Mouse (Mus musculus): ENCODE results near the gene Ccdc92. TPM values are rescaled to one million over a fixed set of nuclear protein-coding genes. Genes with fewer than 3 reads are reported as not detected.

The Ccdc92 gene
- polyA plus RNA-seq, 1 experiment = 105 TPM

GRCm38 (mm10) chr5:124891921-124892370 is 29.7 kb upstream of the Ccdc92 start:
- Histone ChIP-seq H3K36me3 (replicated peaks; ENCODE audit: low read length) (peaks cover 31% of the 10 kb centered on the region), H3K4me1 (peaks cover 37% of the 10 kb centered on the region), H3K27me3 (replicated peaks) (peaks cover 13% of the 10 kb centered on the region), H3K9me3 (no peaks in the 10 kb centered on the region), H3K4me3 (replicated peaks) (no peak overlapping the region)
- TF ChIP-seq FLI1 (IDR thresholded peaks at IDR 0.05; ENCODE audit: low read length) = no peak
- TF ChIP-seq GATA1 (IDR thresholded peaks at IDR 0.05; ENCODE audit: borderline replicate concordance, low read length) = no peak

- Histone ChIP-seq H3K9me3 (no peaks in the 10 kb centered on the region), H3K36me3 (replicated peaks; ENCODE audit: low read length) (peaks cover 64% of the 10 kb centered on the region), H3K27me3 (replicated peaks) (peaks cover 4% of the 10 kb centered on the region), H3K4me3 (replicated peaks) (no peak overlapping the region), H3K4me1 (peaks cover 41% of the 10 kb centered on the region)
- TF ChIP-seq FLI1 (IDR thresholded peaks at IDR 0.05; ENCODE audit: low read length) (no peak), GATA1 (IDR thresholded peaks at IDR 0.05; ENCODE audit: borderline replicate concordance, low read length) (no peak)
These were observed 26.4 kb upstream of the Ccdc92 start for GRCm38 (mm10) chr5:124888661-124889060.

- H3K9me3 ChIP-seq = no peaks in the 10 kb centered on the region
- no peak for TF ChIP-seq GATA1 (IDR thresholded peaks at IDR 0.05; ENCODE audit: borderline replicate concordance, low read length)
- TF ChIP-seq FLI1 (IDR thresholded peaks at IDR 0.05; ENCODE audit: low read length) = no peak
- H3K27me3 ChIP-seq (replicated peaks) = no peaks in the 10 kb centered on the region
- H3K36me3 ChIP-seq (replicated peaks; ENCODE audit: low read length) = peaks cover 97% of the 10 kb centered on the region
- H3K4me3 ChIP-seq (replicated peaks) = no peak overlapping the region
- peaks cover 61% of the 10 kb centered on the region for H3K4me1 ChIP-seq
These were observed 21.7 kb upstream of the Ccdc92 start for GRCm38 (mm10) chr5:124883877-124884276.

GRCm38 (mm10) chr5:124879801-124880200 is 17.6 kb upstream of the Ccdc92 start:
- no peak overlapping the region for H3K4me3 ChIP-seq (replicated peaks)
- H3K27me3 ChIP-seq (replicated peaks) = no peaks in the 10 kb centered on the region
- peaks cover 71% of the 10 kb centered on the region for H3K4me1 ChIP-seq
- H3K9me3 ChIP-seq = no peaks in the 10 kb centered on the region
- peaks cover 98% of the 10 kb centered on the region for H3K36me3 ChIP-seq (replicated peaks; ENCODE audit: low read length)
- TF ChIP-seq GATA1 (IDR thresholded peaks at IDR 0.05; ENCODE audit: borderline replicate concordance, low read length) (no peak), FLI1 (IDR thresholded peaks at IDR 0.05; ENCODE audit: low read length) (no peak)

GRCm38 (mm10) chr5:124879251-124879650 is 17.0 kb upstream of the Ccdc92 start:
- Histone ChIP-seq H3K36me3 (replicated peaks; ENCODE audit: low read length) (peaks cover 98% of the 10 kb centered on the region), H3K27me3 (replicated peaks) (no peaks in the 10 kb centered on the region), H3K9me3 (no peaks in the 10 kb centered on the region), H3K4me1 (peaks cover 72% of the 10 kb centered on the region), H3K4me3 (replicated peaks) (no peak overlapping the region)
- TF ChIP-seq GATA1 (IDR thresholded peaks at IDR 0.05; ENCODE audit: borderline replicate concordance, low read length) = no peak
- TF ChIP-seq FLI1 (IDR thresholded peaks at IDR 0.05; ENCODE audit: low read length) = no peak

GRCm38 (mm10) chr5:124873890-124874601 is 11.8 kb upstream of the Ccdc92 start:
- Histone ChIP-seq H3K4me3 (replicated peaks) (no peak overlapping the region), H3K4me1 (peaks cover 81% of the 10 kb centered on the region), H3K27me3 (replicated peaks) (no peaks in the 10 kb centered on the region), H3K36me3 (replicated peaks; ENCODE audit: low read length) (peaks cover 88% of the 10 kb centered on the region), H3K9me3 (no peaks in the 10 kb centered on the region)
- TF ChIP-seq FLI1 (IDR thresholded peaks at IDR 0.05; ENCODE audit: low read length) (no peak), GATA1 (IDR thresholded peaks at IDR 0.05; ENCODE audit: borderline replicate concordance, low read length) (no peak)

- no peaks in the 10 kb centered on the region for H3K27me3 ChIP-seq (replicated peaks)
These were observed 10.9 kb upstream of the Ccdc92 start for GRCm38 (mm10) chr5:124873096-124873495.

GRCm38 (mm10) chr5:124872033-124872432 is 9.8 kb upstream of the Ccdc92 start:
- H3K9me3 ChIP-seq = no peaks in the 10 kb centered on the region
- peaks cover 83% of the 10 kb centered on the region for H3K4me1 ChIP-seq
- no peak for TF ChIP-seq FLI1 (IDR thresholded peaks at IDR 0.05; ENCODE audit: low read length)
- no peak for TF ChIP-seq GATA1 (IDR thresholded peaks at IDR 0.05; ENCODE audit: borderline replicate concordance, low read length)
- H3K36me3 ChIP-seq (replicated peaks; ENCODE audit: low read length) = peaks cover 87% of the 10 kb centered on the region
- H3K27me3 ChIP-seq (replicated peaks) = no peaks in the 10 kb centered on the region
- H3K4me3 ChIP-seq (replicated peaks) = no peak overlapping the region

More at GRCm38 (mm10) chr5:124873096-124873495, 10.9 kb upstream of the Ccdc92 start:
- Histone ChIP-seq H3K4me3 (replicated peaks) (peak overlapping the region; percentile 78), H3K4me1 (peaks cover 84% of the 10 kb centered on the region), H3K36me3 (replicated peaks; ENCODE audit: low read length) (peaks cover 87% of the 10 kb centered on the region), H3K9me3 (no peaks in the 10 kb centered on the region)
- no peak for TF ChIP-seq GATA1 (IDR thresholded peaks at IDR 0.05; ENCODE audit: borderline replicate concordance, low read length)
- TF ChIP-seq FLI1 (IDR thresholded peaks at IDR 0.05; ENCODE audit: low read length) = no peak

GRCm38 (mm10) chr5:124868981-124869380 is 6.8 kb upstream of the Ccdc92 start:
- no peaks in the 10 kb centered on the region for H3K27me3 ChIP-seq (replicated peaks)
- H3K4me3 ChIP-seq (replicated peaks) = no peak overlapping the region
- TF ChIP-seq FLI1 (IDR thresholded peaks at IDR 0.05; ENCODE audit: low read length) (no peak), GATA1 (IDR thresholded peaks at IDR 0.05; ENCODE audit: borderline replicate concordance, low read length) (no peak)
- H3K36me3 ChIP-seq (replicated peaks; ENCODE audit: low read length) = peaks cover 84% of the 10 kb centered on the region
- H3K9me3 ChIP-seq = no peaks in the 10 kb centered on the region
- peaks cover 79% of the 10 kb centered on the region for H3K4me1 ChIP-seq

All from megakaryocyte, embryonic 14.5 days (primary cell).